Mouse (Mus musculus): ENCODE measurements around the gene Kansl3. TPM values are rescaled to one million over a fixed set of nuclear protein-coding genes. Genes with fewer than 3 reads are reported as not detected.
A peak's percentile ranks its signal among the peaks of the same experiment; 100 is the strongest.

The Kansl3 gene
- polyA plus RNA-seq, 1 experiment from 2014 or later = 21.3 TPM

DNA sequence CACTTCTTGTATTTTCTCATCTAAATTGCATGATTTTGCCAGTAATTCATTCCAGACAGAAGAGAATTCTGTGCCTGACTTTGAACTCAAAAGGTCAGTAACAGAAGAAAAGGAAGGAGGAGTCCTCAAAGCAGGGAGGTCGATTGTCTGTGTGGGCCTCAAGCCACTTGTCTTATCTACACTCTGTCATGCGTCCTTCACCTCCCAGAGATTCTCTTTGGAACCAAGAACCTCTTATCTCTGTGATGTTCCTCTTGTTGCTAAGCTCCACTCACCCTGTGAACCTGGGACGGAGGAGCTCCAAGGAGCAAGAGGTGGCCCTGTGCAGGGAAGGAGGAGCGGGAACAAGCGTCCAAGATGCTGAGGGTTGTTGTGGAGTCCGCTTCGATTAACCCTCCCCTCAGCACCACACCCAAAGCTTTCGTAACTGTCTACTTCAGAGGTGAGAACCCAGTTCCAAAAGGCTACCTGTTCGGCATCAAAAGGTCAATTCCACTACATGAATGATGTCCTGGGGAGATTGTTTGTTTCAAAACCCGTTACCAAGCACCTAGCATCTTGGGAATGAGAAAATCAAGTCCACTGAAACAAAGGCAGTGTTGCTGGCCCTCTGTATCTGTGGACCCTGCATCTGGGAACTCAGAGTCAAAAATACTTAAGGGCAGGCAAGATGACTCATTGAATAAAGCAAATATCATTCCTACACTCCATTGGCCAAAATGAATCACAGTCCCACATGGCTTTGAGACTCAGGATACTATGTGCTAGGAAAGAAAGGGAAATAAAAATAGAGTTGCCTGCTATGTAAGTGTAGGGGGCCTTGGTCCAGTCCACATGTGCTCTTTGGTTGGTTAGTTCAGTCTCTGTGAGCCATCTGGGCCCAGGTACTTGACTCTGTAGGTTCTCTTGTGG, 3.2 kb upstream of the Kansl3 start, which contains the start of gene Fer1l5:
Fer1l5 (plus strand) TSS at position 358 of the 912 bp plus-strand sequence.
- Histone ChIP-seq H3K27ac (ENCODE audit: low read length) (no peak within 1 kb of the TSS), H3K9ac (replicated peaks; ENCODE audit: low read depth) (no peak within 1 kb of the TSS), H3K9me3 (ENCODE audit: low read length) (no peaks in the 10 kb centered on the region), H3K27me3 (replicated peaks; ENCODE audit: insufficient read depth, low read length) (no peaks in the 10 kb centered on the region), H3K4me3 (ENCODE audit: low read depth, low read length) (no peak within 1 kb of the TSS), H3K4me1 (ENCODE audit: insufficient read depth, low read depth, low read length) (peaks cover 7% of the 10 kb centered on the region; the same call in 1 of the 2 replicates), H3K4me2 (replicated peaks; ENCODE audit: low read depth, low read length) (no peak within 1 kb of the TSS), H3K36me3 (ENCODE audit: insufficient read depth, low read length) (no peaks in the 10 kb centered on the region)
- ATAC-seq (no peak), DNase-seq (ENCODE audit: low spot score) (no peak)
- WGBS = 62% methylated on average over 10 of the region's 10 CpGs
- TF ChIP-seq EP300 (IDR thresholded peaks at IDR 0.05) (no peak), CTCF (IDR thresholded peaks at IDR 0.05) (no peak)

- H3K36me3 ChIP-seq (ENCODE audit: insufficient read depth, low read length) = no peaks in the 10 kb centered on the region
- no peak overlapping the region for H3K4me2 ChIP-seq (replicated peaks; ENCODE audit: low read depth, low read length)
- H3K4me3 ChIP-seq (ENCODE audit: low read depth, low read length) = no peak overlapping the region
- no peak overlapping the region for H3K27ac ChIP-seq (ENCODE audit: low read length)
- H3K9ac ChIP-seq (replicated peaks; ENCODE audit: low read depth) = no peak overlapping the region
- DNase-seq (ENCODE audit: low spot score) (peak; percentile 29), ATAC-seq (no peak)
- TF ChIP-seq EP300 (IDR thresholded peaks at IDR 0.05) (no peak), CTCF (IDR thresholded peaks at IDR 0.05) (no peak)
- H3K27me3 ChIP-seq (replicated peaks; ENCODE audit: insufficient read depth, low read length) = no peaks in the 10 kb centered on the region
- H3K4me1 ChIP-seq (ENCODE audit: insufficient read depth, low read depth, low read length) = peaks cover 7% of the 10 kb centered on the region; the same call in 1 of the 2 replicates
- no peaks in the 10 kb centered on the region for H3K9me3 ChIP-seq (ENCODE audit: low read length)
- WGBS = 58% methylated on average over 6 of the region's 6 CpGs
Observed at GRCm38 (mm10) chr1:36370918-36371317, 1.9 kb upstream of the Kansl3 start.

DNA sequence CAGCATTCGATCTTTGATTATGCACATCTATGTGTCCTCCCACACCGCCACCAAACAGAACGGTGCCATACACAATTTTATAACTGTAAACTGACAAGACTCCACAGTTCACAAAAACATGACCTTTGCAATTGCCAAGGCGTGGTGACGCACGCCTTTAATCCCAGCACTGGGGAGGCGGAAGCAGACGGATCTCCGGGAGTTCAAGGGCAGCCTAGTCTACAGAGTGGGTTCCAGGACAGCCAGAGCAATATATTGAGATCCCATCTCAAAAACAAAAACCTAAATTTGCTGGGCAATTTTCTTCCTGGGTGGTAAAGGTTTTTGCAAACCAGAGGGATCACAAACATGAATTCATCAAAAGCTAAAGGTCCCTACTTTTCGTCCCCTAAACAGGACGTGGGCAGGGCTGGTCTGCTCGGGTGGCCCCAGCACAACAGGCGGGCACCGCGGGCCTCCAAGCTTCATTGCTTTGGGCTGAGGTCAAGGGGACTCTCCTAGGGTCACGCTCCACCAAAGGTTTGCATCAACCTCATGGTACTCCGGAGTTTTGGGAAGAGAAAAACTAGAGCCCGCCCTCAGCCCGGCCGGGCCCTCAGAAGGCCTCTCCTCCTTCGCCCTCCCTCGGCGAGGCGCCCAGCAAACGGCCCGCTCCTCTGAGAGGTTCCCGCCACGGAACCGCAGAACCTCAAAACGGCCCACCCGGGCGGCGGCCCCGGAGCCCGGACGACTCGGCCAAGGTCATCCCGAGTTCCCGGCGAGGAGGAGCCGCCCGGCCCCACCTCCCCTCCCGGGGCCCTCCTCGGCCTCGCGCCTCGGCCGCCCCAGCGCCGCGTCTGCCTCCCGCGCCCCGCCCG, 641 bp downstream of the Kansl3 start:
- 4% methylated on average over 36 of the region's 55 CpGs for WGBS
- TF ChIP-seq EP300 (IDR thresholded peaks at IDR 0.05) (no peak), CTCF (IDR thresholded peaks at IDR 0.05) (no peak)
- Histone ChIP-seq H3K27ac (ENCODE audit: low read length) (peak overlapping the region; percentile 78), H3K4me2 (replicated peaks; ENCODE audit: low read depth, low read length) (peak overlapping the region; percentile 71), H3K36me3 (ENCODE audit: insufficient read depth, low read length) (no peaks in the 10 kb centered on the region), H3K4me1 (ENCODE audit: insufficient read depth, low read depth, low read length) (peaks cover 7% of the 10 kb centered on the region; the same call in 1 of the 2 replicates), H3K4me3 (ENCODE audit: low read depth, low read length) (peak overlapping the region; percentile 90), H3K9me3 (ENCODE audit: low read length) (no peaks in the 10 kb centered on the region), H3K27me3 (replicated peaks; ENCODE audit: insufficient read depth, low read length) (no peaks in the 10 kb centered on the region), H3K9ac (replicated peaks; ENCODE audit: low read depth) (peak overlapping the region; percentile 90)
- peak; percentile 91 for ATAC-seq
- peak; percentile 61 for DNase-seq (ENCODE audit: low spot score)

DNA sequence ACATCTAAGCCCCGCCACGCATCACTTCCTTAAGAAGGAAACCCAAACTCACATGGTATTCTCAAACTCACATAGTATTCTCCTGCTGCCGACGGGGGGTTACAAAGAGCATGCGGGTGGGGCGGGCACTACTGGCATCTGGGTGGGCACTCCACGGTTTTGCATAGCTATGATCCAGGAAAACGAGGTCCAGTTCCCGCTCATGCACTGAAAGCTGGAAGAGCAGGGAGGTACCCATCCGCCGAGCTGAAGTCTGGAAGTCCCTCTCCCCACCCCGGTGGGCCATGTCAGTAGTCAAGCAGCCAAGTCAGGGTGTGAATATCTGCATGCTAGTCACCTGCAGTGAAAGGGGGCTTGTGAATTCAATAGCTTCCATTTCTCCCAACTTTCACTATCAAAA, 1.3 kb downstream of the Kansl3 start:
- DNase-seq (ENCODE audit: low spot score) (peak; percentile 6), ATAC-seq (no peak)
- Histone ChIP-seq H3K4me1 (ENCODE audit: insufficient read depth, low read depth, low read length) (peaks cover 7% of the 10 kb centered on the region; the same call in 1 of the 2 replicates), H3K36me3 (ENCODE audit: insufficient read depth, low read length) (no peaks in the 10 kb centered on the region), H3K27ac (ENCODE audit: low read length) (no peak overlapping the region), H3K27me3 (replicated peaks; ENCODE audit: insufficient read depth, low read length) (no peaks in the 10 kb centered on the region), H3K4me2 (replicated peaks; ENCODE audit: low read depth, low read length) (peak overlapping the region; percentile 71), H3K4me3 (ENCODE audit: low read depth, low read length) (peak overlapping the region; percentile 90), H3K9me3 (ENCODE audit: low read length) (no peaks in the 10 kb centered on the region), H3K9ac (replicated peaks; ENCODE audit: low read depth) (no peak overlapping the region; the same call in 1 of the 2 replicates)
- WGBS = 37% methylated on average over 12 of the region's 12 CpGs
- no peak for TF ChIP-seq CTCF (IDR thresholded peaks at IDR 0.05)
- no peak for TF ChIP-seq EP300 (IDR thresholded peaks at IDR 0.05)

GRCm38 (mm10) chr1:36356955-36357695, 11.9 kb downstream of the Kansl3 start:
- no peak overlapping the region for H3K27ac ChIP-seq (ENCODE audit: low read length)
- TF ChIP-seq CTCF (IDR thresholded peaks at IDR 0.05) = no peak
- no peak overlapping the region for H3K4me2 ChIP-seq (replicated peaks; ENCODE audit: low read depth, low read length)
- ATAC-seq = no peak
- WGBS = 77% methylated on average over 5 of the region's 5 CpGs
- H3K36me3 ChIP-seq (ENCODE audit: insufficient read depth, low read length) = peaks cover 43% of the 10 kb centered on the region
- no peak overlapping the region for H3K9ac ChIP-seq (replicated peaks; ENCODE audit: low read depth)
- no peaks in the 10 kb centered on the region for H3K4me1 ChIP-seq (ENCODE audit: insufficient read depth, low read depth, low read length)
- H3K9me3 ChIP-seq (ENCODE audit: low read length) = no peaks in the 10 kb centered on the region
- no peak overlapping the region for H3K4me3 ChIP-seq (ENCODE audit: low read depth, low read length)
- H3K27me3 ChIP-seq (replicated peaks; ENCODE audit: insufficient read depth, low read length) = no peaks in the 10 kb centered on the region
- DNase-seq (ENCODE audit: low spot score) = no peak

All from lung, postnatal 0 days (tissue).